Mouse (Mus musculus) activated CD4-positive, CD25-positive, alpha-beta regulatory T cell, adult 9 weeks (primary cell): Measurements from ENCODE around the gene Hs2st1. TPM values are rescaled to one million over a fixed set of nuclear protein-coding genes. Genes with fewer than 3 reads are reported as not detected.

ENCODE experiments used
- polyA plus RNA-seq: library from polyadenylated mRNA; unstranded; fragments of 100-300 nt; shearing (Covaris generic); gene quantifications from one replicate; pipeline ENCODE4 v1.2.1, GENCODE M21; 2017

Gene Hs2st1
- 1.9 TPM for polyA plus RNA-seq

DNA sequence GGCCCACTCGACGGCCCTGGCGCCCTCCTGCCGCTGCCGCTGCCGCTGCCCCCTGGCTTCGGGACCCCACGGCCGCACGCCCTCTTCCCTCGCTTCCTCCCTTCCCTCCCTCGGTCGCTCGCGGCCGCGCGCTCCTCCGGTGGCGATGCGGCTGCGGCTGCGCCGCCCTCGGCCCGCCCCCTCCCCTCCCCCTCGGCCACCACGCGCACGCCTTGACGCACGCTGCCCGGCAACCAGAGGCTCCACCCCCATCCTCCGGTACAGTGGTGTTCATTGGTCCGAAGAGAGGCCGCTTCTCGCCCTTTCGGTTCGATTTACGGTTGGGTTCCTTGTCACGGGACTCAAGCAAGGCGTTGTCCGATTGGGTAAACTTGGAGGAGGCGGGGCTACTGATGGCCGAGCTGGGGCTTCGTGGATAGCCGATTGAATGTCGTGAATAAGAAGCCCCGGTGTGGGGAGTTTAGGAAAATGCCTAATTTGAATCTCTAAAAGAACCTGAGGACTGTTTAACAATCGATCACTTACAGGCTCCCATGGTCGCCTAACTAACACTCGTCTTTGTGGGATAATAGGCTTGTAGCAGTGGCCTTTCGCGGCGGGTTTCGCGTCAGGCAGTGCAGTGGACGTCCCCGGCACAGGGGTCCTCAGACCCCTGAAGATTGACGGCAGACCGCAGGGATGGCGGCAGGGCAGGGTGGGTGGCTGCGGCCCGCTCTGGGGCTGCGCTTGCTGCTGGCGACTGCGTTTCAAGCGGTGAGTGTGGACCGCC lies at the start of gene Hs2st1, which contains the start of gene Selenof:
Gene Hs2st1, minus strand, starts transcription at position 135 of the 769 bp plus-strand sequence.
Gene Selenof, plus strand, starts transcription at position 258 of the 769 bp plus-strand sequence.

Other genes with a start within 250 kb of the Hs2st1 start
- 428 TPM for gene Selenof, start 123 bp upstream of the Hs2st1 start, polyA plus RNA-seq
- 69.7 TPM for gene Sh3glb1, start 150.2 kb upstream of the Hs2st1 start, polyA plus RNA-seq
- gene Clca3a1, start 190.8 kb upstream of the Hs2st1 start, polyA plus RNA-seq: not detected
- gene Clca3a2, start 249.3 kb upstream of the Hs2st1 start, polyA plus RNA-seq: not detected